27 mouse cellular contexts compared by ENCODE assay signal in the genomic region with DNA sequence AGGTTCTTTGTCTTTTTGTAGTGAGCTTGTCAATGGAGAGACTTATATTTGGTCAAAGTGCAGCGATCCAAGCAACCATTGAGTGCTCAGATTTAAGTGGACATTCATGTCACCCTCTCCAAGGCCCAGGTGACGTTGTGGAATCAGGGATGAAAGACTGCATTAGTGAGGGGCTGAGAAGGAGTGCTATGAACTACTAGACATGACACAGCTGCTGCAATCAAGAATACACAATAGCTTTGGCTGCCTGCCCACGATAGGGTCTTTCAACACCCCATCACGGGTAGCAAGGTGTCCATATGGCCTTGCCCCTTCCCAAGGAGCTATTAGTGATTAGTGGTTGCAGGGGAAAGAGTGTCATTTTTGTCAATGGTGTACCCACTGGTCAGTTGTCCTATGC.
DNase-seq lines count a peak whose midpoint lies in the region; ATAC-seq and TF ChIP-seq lines count a peak whose summit lies in the region.
"Had no signal": no experiment of that assay in that cellular context is flagged by ENCODE, and none has a peak within 500 bp of the region (broad histone marks: within the 10 kb centered on the region; RNA-seq: fewer than 3 reads in every experiment).

No protein-coding gene starts in this region.

- H3K9me3 ChIP-seq in forebrain, embryonic 13.5 days (replicated peaks): no peaks in the 10 kb centered on the region
- H3K9me3 ChIP-seq in forebrain, embryonic 10.5 days: no peaks in the 10 kb centered on the region
- H3K9me3 ChIP-seq in kidney, embryonic 16.5 days (ENCODE audit: low read length): no peaks in the 10 kb centered on the region
- no peaks in the 10 kb centered on the region; the same call in 1 of the 2 replicates for H3K9me3 ChIP-seq in limb, embryonic 12.5 days
- H3K9me3 ChIP-seq: embryonic facial prominence, embryonic 10.5 days; embryonic facial prominence, embryonic 15.5 days; hindbrain, embryonic 13.5 days; limb, embryonic 15.5 days; liver, embryonic 13.5 days; lung, embryonic 15.5 days; midbrain, embryonic 13.5 days; stomach, embryonic 15.5 days had no signal

- TF ChIP-seq POLR2A in brain, embryonic 14.5 days (IDR thresholded peaks at IDR 0.05; ENCODE audit: borderline replicate concordance, extremely low read depth, insufficient read depth, insufficient read length, poor library complexity, severe bottlenecking): no peak

- peak overlapping the region; percentile 14; the same call in 1 of the 2 replicates for H3K27ac ChIP-seq in forebrain, embryonic 13.5 days
- H3K27ac ChIP-seq in forebrain, embryonic 10.5 days: no peak overlapping the region
- peak overlapping the region; percentile 22; the same call in 1 of the 2 replicates for H3K27ac ChIP-seq in kidney, embryonic 16.5 days (ENCODE audit: low read length)
- H3K27ac ChIP-seq in limb, embryonic 12.5 days: peak overlapping the region; percentile 68
- H3K27ac ChIP-seq: embryonic facial prominence, embryonic 10.5 days; embryonic facial prominence, embryonic 15.5 days; hindbrain, embryonic 13.5 days; limb, embryonic 15.5 days; liver, embryonic 13.5 days; lung, embryonic 15.5 days; midbrain, embryonic 13.5 days; stomach, embryonic 15.5 days had no signal

- TF ChIP-seq CTCF in brain, embryonic 14.5 days (IDR thresholded peaks at IDR 0.05; ENCODE audit: borderline replicate concordance, extremely low read depth, insufficient read depth, insufficient read length): no peak

- no peak overlapping the region for H3K4me3 ChIP-seq in forebrain, embryonic 13.5 days
- no peak overlapping the region for H3K4me3 ChIP-seq in forebrain, embryonic 10.5 days
- no peak overlapping the region for H3K4me3 ChIP-seq in kidney, embryonic 16.5 days (ENCODE audit: low read length)
- no peak overlapping the region for H3K4me3 ChIP-seq in limb, embryonic 12.5 days (replicated peaks)
- H3K4me3 ChIP-seq: embryonic facial prominence, embryonic 10.5 days; embryonic facial prominence, embryonic 15.5 days; hindbrain, embryonic 13.5 days; limb, embryonic 15.5 days; liver, embryonic 13.5 days; lung, embryonic 15.5 days; midbrain, embryonic 13.5 days; stomach, embryonic 15.5 days had no signal

- H3K9ac ChIP-seq in forebrain, embryonic 13.5 days: no peak overlapping the region
- no peak overlapping the region for H3K9ac ChIP-seq in kidney, embryonic 16.5 days (replicated peaks; ENCODE audit: low read length)
- H3K9ac ChIP-seq in limb, embryonic 12.5 days (replicated peaks): no peak overlapping the region
- H3K9ac ChIP-seq: embryonic facial prominence, embryonic 15.5 days; hindbrain, embryonic 13.5 days; limb, embryonic 15.5 days; liver, embryonic 13.5 days; lung, embryonic 15.5 days; midbrain, embryonic 13.5 days; stomach, embryonic 15.5 days had no signal

- 59% methylated on average over 4 of the region's 4 CpGs for WGBS in forebrain, embryonic 13.5 days
- 85% methylated on average over 4 of the region's 4 CpGs for WGBS in forebrain, embryonic 10.5 days
- WGBS in kidney, embryonic 16.5 days: 60% methylated on average over 4 of the region's 4 CpGs
- WGBS in limb, embryonic 12.5 days: 87% methylated on average over 4 of the region's 4 CpGs

- H3K4me2 ChIP-seq in forebrain, embryonic 13.5 days: no peak overlapping the region
- no peak overlapping the region for H3K4me2 ChIP-seq in kidney, embryonic 16.5 days (replicated peaks; ENCODE audit: low read depth, low read length)
- no peak overlapping the region for H3K4me2 ChIP-seq in limb, embryonic 12.5 days
- H3K4me2 ChIP-seq: embryonic facial prominence, embryonic 15.5 days; heart, embryonic 11.5 days; hindbrain, embryonic 13.5 days; limb, embryonic 15.5 days; liver, embryonic 13.5 days; lung, embryonic 15.5 days; midbrain, embryonic 13.5 days; stomach, embryonic 15.5 days had no signal

- ATAC-seq in forebrain, embryonic 13.5 days: 0 out of 2 replicates have a peak, but pooled peaks have one; percentile 41
- ATAC-seq in kidney, embryonic 16.5 days (ENCODE audit: low FRiP score, low TSS enrichment): no peak
- no peak for ATAC-seq in limb, embryonic 12.5 days (ENCODE audit: insufficient number of reproducible peaks, insufficient read depth, low FRiP score, low TSS enrichment, low read depth)
- ATAC-seq: activated CD4-positive, CD25-positive, alpha-beta regulatory T cell, adult 4 months; intestine, embryonic 16.5 days; midbrain, embryonic 13.5 days had no signal

- H3K36me3 ChIP-seq in forebrain, embryonic 13.5 days (ENCODE audit: poor library complexity, severe bottlenecking): no peaks in the 10 kb centered on the region
- H3K36me3 ChIP-seq in forebrain, embryonic 10.5 days (replicated peaks): no peaks in the 10 kb centered on the region
- H3K36me3 ChIP-seq in kidney, embryonic 16.5 days (ENCODE audit: insufficient read depth, low read length): no peaks in the 10 kb centered on the region
- H3K36me3 ChIP-seq in limb, embryonic 12.5 days: no peaks in the 10 kb centered on the region
- H3K36me3 ChIP-seq: embryonic facial prominence, embryonic 10.5 days; embryonic facial prominence, embryonic 15.5 days; hindbrain, embryonic 13.5 days; limb, embryonic 15.5 days; liver, embryonic 13.5 days; lung, embryonic 15.5 days; midbrain, embryonic 13.5 days; stomach, embryonic 15.5 days had no signal

- no peaks in the 10 kb centered on the region for H3K27me3 ChIP-seq in forebrain, embryonic 13.5 days
- H3K27me3 ChIP-seq in forebrain, embryonic 10.5 days (ENCODE audit: poor library complexity, severe bottlenecking): no peaks in the 10 kb centered on the region
- no peaks in the 10 kb centered on the region for H3K27me3 ChIP-seq in kidney, embryonic 16.5 days (ENCODE audit: insufficient read depth, low read length)
- H3K27me3 ChIP-seq in limb, embryonic 12.5 days: no peaks in the 10 kb centered on the region
- H3K27me3 ChIP-seq: embryonic facial prominence, embryonic 15.5 days; hindbrain, embryonic 13.5 days; limb, embryonic 15.5 days; liver, embryonic 13.5 days; lung, embryonic 15.5 days; midbrain, embryonic 13.5 days; stomach, embryonic 15.5 days had no signal

- no peak for DNase-seq in forebrain, embryonic 10.5 days (ENCODE audit: extremely low spot score, low spot score)
- DNase-seq in kidney, adult 11 months: no peak
- DNase-seq in brain, embryonic 14.5 days (ENCODE audit: low read depth): peak; percentile 85
- DNase-seq in left cerebral cortex, adult 18-20 months (ENCODE audit: low spot score in 2 of 2): no peak
- DNase-seq: adrenal gland, adult 2 months; cerebellum, adult 8-10 months; cerebellum, postnatal 25 days; gastrocnemius, postnatal 25 days; heart, adult 18-20 months; heart, postnatal 4 days; kidney, adult 9 months; kidney, postnatal 36 days; liver, embryonic 13.5 days; right cerebral cortex, postnatal 25 days had no signal

- H3K4me1 ChIP-seq in forebrain, embryonic 13.5 days: peaks cover 7% of the 10 kb centered on the region
- H3K4me1 ChIP-seq in forebrain, embryonic 10.5 days: no peaks in the 10 kb centered on the region
- H3K4me1 ChIP-seq in kidney, embryonic 16.5 days (ENCODE audit: insufficient read depth, low read length): peaks cover 6% of the 10 kb centered on the region; the same call in 1 of the 2 replicates
- H3K4me1 ChIP-seq in limb, embryonic 12.5 days (replicated peaks): peaks cover 27% of the 10 kb centered on the region
- H3K4me1 ChIP-seq: midbrain, embryonic 13.5 days had no signal
